Mouse (Mus musculus): Measurements from ENCODE around the gene Cdkn1c. TPM values are rescaled to one million over a fixed set of nuclear protein-coding genes. Genes with fewer than 3 reads are reported as not detected.

Cdkn1c gene
- total RNA-seq, 2 experiments from 2014 or later, result 1,832 to 1,854 TPM

- no peak for DNase-seq (ENCODE audit: low spot score in 2 of 2)
Observed at GRCm38 (mm10) chr7:143475876-143476275, 15.0 kb upstream of the Cdkn1c start.

DNA sequence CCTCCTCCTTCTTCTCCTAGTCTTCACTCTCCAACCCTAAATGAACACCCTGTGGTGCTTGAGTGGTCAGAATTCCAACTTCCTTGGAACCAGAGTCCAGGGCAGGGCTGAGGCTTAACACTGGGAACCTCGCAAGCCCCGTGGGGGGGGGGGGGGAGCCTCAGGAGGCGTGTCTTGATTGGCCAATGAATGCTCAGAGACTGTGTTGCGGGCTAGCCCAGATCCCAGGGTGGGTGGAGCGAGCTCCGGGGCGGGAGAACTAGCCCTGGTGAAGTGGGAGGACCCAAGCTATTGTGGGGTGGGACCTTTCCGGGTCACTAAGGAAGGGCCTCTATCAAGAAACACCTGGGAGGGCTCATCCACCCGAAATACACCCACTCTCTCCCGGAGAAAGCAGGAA is 14.0 kb upstream of the Cdkn1c start:
- DNase-seq (ENCODE audit: low spot score in 2 of 2), result no peak

DNA sequence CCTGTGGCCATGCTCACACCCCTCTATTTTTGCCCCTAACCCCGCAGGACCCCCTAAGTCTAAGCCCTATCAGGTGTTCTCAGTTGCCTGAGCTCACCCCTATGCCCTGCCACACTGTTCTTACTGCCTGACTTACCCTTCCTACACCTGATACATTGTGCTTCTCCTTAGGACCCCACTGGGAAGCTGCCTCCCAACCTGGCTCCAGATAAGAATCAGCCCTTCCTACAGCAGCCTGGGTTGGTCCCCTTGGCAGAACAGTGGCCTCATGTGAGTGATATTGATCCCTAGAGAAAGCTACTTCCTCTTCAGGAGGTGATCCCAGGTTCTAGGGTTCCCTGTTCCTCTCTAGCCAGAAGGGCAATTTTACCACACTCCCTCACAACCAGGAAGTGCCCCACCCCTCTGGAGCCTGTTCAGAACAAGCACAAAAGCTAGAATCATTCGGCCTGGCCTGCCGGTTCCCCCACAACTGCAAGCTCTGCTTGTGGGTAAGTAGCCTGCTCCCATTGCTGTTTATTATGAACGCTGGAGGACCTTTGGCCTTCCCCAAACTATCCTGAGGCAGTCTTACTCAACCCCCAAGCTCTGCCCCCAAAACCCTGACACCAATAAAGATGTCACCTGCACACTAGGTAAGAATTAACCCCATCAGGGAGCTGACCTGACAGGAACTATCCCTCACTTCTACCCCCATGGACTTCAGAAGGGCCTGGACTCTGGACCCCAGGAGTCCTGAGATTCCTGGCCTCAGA is 12.7 kb upstream of the Cdkn1c start, which contains the start of gene Slc22a18:
Gene Slc22a18 (plus strand): TSS at position 390 of the 755 bp plus-strand sequence.
- DNase-seq (ENCODE audit: low spot score in 2 of 2), result no peak

DNA sequence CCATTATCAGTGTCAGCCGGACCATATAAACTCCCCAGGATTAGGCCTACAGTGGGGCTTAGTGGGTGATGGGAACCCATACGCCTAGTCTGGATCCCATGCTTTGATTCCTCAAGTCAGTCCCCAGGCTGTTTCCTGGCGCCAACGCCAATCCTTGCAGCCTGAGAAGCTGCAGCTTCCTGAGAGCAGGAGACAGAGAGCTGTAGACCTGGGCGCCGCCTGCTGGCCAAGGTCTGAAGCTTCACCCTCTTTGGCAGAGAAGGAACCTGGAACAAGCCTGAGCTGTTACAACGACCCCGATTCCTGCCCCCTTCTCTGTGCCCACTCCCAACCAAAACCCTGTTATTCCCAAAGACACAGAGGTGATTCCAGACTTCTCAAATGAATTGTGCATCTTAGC is 9.1 kb upstream of the Cdkn1c start:
- peak; percentile 63 to 85 for DNase-seq (ENCODE audit: low spot score in 2 of 2)

DNA sequence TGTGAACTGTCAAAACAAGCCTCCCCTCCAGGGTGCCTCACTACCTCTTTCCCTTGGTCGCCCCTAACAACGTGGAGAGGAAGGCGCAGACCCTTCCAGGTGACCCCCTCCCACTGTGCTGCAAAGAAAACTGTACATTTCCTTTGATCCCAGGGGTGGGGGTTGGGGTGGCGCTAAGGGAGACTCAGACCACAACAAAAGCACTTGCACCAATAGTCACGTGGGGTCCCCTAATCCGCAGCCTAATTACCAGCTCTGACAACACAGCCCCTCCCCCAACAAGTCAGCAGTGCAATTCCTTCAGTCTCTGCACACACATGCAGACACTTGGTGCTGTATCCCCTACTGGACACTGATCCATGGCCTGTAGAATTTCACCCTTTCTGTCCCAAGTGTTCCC is 6.9 kb upstream of the Cdkn1c start:
- no peak for DNase-seq (ENCODE audit: low spot score in 2 of 2)

GRCm38 (mm10) chr7:143466099-143466677 is 5.3 kb upstream of the Cdkn1c start:
- DNase-seq (ENCODE audit: low spot score in 2 of 2), result peak; percentile 84 to 87

DNA sequence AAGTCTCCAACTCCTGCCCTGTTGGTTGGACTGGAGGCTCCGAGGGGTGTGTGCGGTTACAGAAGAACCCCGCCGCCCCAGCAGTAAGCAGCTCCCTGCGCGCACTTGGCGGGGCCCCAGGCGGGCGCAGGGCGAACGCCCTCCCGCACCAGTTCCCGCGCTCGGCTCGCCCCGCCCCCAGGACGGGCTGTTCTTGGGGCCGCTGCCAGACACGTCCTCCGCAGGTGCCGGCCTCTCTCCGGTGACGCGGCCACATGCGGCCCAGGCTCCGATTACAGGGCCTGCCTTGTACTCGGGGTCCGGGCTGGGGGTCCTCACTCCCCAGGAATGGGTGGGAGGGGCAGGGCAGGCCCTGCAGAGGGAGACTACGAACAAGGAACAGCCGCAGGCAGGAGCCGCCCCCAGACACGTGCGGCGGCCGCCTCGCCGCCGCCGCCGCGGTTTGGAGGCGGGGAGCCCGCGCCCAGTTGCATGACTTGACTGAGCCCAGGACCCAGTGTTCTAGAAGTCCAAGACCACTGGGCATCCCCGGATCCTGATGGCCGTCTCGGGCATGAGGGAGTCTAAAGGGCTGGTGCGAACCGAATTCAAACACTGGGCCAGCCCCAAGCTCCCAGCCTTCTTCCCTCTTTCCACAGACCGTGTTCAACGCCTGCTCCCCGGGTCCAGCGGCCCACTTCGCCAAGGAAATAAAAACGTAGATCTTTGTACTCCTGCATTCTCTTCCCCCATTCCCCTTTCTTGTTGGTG is 4.1 kb upstream of the Cdkn1c start:
- DNase-seq (ENCODE audit: low spot score in 2 of 2), result peak; percentile 49 to 71

GRCm38 (mm10) chr7:143463865-143464415 is 3.1 kb upstream of the Cdkn1c start:
- peak; percentile 71 to 84 for DNase-seq (ENCODE audit: low spot score in 2 of 2)

- no peak for DNase-seq (ENCODE audit: low spot score in 2 of 2)
Observed at GRCm38 (mm10) chr7:143462516-143462915, 1.7 kb upstream of the Cdkn1c start.

GRCm38 (mm10) chr7:143461920-143462319 is 1.1 kb upstream of the Cdkn1c start:
- DNase-seq (ENCODE audit: low spot score in 2 of 2), result no peak

- no peak for DNase-seq (ENCODE audit: low spot score in 2 of 2)
Observed at GRCm38 (mm10) chr7:143461294-143461870, 532 bp upstream of the Cdkn1c start.

GRCm38 (mm10) chr7:143460217-143460834 is 524 bp downstream of the Cdkn1c start:
- DNase-seq (ENCODE audit: low spot score in 2 of 2), result peak in 1 of 2 experiments; percentile 41

- DNase-seq (ENCODE audit: low spot score in 2 of 2), result peak; percentile 34 to 54
Observed at GRCm38 (mm10) chr7:143459332-143460211, 1.3 kb downstream of the Cdkn1c start.

DNA sequence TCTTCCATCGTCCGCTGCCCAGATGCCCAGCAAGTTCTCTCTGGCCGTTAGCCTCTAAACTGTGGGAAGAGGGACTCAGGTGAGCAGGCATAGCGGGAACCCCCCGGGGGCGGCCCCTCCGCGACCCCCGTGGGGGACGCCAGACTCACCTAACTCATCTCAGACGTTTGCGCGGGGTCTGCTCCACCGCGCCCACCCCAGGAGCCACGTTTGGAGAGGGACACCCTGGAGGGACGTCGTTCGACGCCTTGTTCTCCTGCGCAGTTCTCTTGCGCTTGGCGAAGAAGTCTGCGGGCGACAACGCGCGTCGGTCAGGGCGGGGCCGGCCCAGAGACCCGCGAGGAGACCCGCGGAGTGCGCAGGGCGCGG is 1.9 kb downstream of the Cdkn1c start:
- no peak for DNase-seq (ENCODE audit: low spot score in 2 of 2)

GRCm38 (mm10) chr7:143447130-143447529 is 13.7 kb downstream of the Cdkn1c start:
- no peak for DNase-seq (ENCODE audit: low spot score in 2 of 2)

DNA sequence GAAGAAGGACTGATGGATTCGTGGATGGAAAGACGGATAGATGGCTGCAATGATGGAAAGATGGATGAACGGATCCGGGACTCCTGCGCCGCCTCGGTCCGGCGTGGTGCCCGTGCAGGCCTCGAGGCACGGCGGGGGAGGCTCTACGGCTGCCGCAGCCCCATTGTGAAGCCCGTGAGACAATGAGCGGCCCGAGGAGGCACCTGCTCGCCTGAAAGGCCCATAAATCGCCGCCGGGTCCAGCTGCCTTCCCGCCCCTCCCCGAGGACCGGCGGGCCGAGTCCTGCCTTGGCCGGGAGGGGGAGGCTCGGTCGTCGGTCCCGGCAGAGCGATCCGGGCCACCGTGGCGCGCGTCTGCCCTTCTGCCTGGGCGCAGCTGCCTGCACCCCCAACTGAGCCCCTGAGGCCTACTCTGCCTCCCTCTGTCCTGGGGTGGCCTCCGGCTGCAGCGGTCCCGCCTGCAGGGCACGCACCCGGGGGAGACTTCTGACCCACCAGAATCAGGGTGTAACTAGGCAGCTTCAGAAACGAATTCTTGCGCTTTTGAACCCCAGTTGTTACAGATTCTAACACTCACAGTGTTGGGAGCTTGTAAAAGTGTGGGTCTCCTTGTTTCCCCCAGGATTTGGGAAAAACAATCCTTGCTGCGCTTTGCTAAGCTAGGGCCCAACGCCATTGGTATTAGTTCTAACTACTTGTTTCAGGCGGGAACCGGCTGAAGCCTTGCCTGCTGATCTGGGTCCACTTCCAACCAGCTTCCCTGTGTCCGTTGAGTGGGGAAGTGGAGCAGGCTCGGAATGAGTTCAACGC is 15.0 kb downstream of the Cdkn1c start:
- peak in 1 of 2 experiments; percentile 35 for DNase-seq (ENCODE audit: low spot score in 2 of 2)

DNA sequence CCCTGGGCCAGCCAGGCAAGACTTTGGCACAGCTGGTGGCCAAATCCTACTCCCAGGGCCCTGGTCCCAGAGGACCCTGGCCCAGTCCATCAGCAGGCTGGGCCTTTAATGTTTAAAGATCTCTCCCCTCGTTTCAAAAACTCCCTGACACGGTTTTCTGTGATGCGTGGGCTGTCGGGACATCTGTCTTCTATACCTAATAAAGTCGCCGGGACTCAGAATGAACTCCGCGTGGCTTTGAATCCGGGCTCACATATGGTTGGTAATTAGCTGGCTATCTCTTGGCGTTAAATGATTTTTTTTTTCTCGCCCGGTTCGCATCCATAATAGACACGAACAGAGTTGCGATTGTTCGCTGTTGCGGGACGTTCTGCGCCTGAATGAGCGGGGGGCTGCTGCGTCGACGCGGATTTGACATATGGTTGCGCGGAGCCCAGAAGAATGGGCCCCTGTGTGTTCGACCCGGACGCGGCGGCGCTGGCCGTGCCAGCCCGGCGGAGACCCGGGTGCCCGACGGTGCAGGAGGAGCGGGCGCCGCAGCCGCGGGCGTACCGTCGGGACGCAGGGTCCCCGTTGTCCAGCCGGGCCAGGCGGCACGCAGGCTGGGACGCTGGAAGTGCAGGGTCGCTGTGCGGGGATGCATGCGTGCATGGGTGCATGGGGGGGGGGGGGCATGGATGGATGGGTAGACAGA is 15.7 kb downstream of the Cdkn1c start:
- DNase-seq (ENCODE audit: low spot score in 2 of 2), result no peak

GRCm38 (mm10) chr7:143444580-143444954 is 16.3 kb downstream of the Cdkn1c start:
- DNase-seq (ENCODE audit: low spot score in 2 of 2), result no peak

GRCm38 (mm10) chr7:143438965-143439364 is 21.9 kb downstream of the Cdkn1c start:
- DNase-seq (ENCODE audit: low spot score in 2 of 2), result no peak
